Mouse (Mus musculus): ENCODE data around the gene Ddias.
"Not testable (repeated sequence)": the region's sequence is repeated elsewhere in the genome, so short reads cannot be mapped to it uniquely, and the experiment has no call there.

Gene Ddias

GRCm38 (mm10) chr7:92874116-92874675 lies at the start of gene Ddias, which contains the start of gene Prcp:
Gene Ddias, minus strand, starts transcription at chr7:92874247.
Gene Prcp, plus strand, starts transcription at chr7:92874470.
- peak; percentile 94 for DNase-seq (ENCODE audit: low read depth, low spot score)

- DNase-seq (ENCODE audit: low read depth, low spot score): no peak
Measured at GRCm38 (mm10) chr7:92920857-92921172, 46.8 kb upstream of the Ddias start.

GRCm38 (mm10) chr7:92920172-92920856 lies 46.3 kb upstream of the Ddias start:
- DNase-seq (ENCODE audit: low read depth, low spot score): no peak

GRCm38 (mm10) chr7:92904285-92904684 lies 30.2 kb upstream of the Ddias start:
- not testable (repeated sequence) for DNase-seq (ENCODE audit: low read depth, low spot score)

- peak; percentile 61 for DNase-seq (ENCODE audit: low read depth, low spot score)
Measured at GRCm38 (mm10) chr7:92903360-92904038, 29.5 kb upstream of the Ddias start.

GRCm38 (mm10) chr7:92897021-92897420 lies 23.0 kb upstream of the Ddias start:
- no peak for DNase-seq (ENCODE audit: low read depth, low spot score)

GRCm38 (mm10) chr7:92896036-92896435 lies 22.0 kb upstream of the Ddias start:
- DNase-seq (ENCODE audit: low read depth, low spot score): no peak

GRCm38 (mm10) chr7:92893478-92893877 lies 19.4 kb upstream of the Ddias start:
- no peak for DNase-seq (ENCODE audit: low read depth, low spot score)

- DNase-seq (ENCODE audit: low read depth, low spot score): no peak
Measured at GRCm38 (mm10) chr7:92890618-92891230, 16.7 kb upstream of the Ddias start.

- DNase-seq (ENCODE audit: low read depth, low spot score): no peak
Measured at GRCm38 (mm10) chr7:92890211-92890610, 16.2 kb upstream of the Ddias start.

GRCm38 (mm10) chr7:92887230-92887629 lies 13.2 kb upstream of the Ddias start:
- no peak for DNase-seq (ENCODE audit: low read depth, low spot score)

GRCm38 (mm10) chr7:92886801-92887200 lies 12.8 kb upstream of the Ddias start:
- no peak for DNase-seq (ENCODE audit: low read depth, low spot score)

- no peak for DNase-seq (ENCODE audit: low read depth, low spot score)
Measured at GRCm38 (mm10) chr7:92884998-92885660, 11.1 kb upstream of the Ddias start.

- DNase-seq (ENCODE audit: low read depth, low spot score): no peak
Measured at GRCm38 (mm10) chr7:92883850-92884716, 10.0 kb upstream of the Ddias start.

GRCm38 (mm10) chr7:92878575-92879285 lies 4.7 kb upstream of the Ddias start:
- no peak for DNase-seq (ENCODE audit: low read depth, low spot score)

- no peak for DNase-seq (ENCODE audit: low read depth, low spot score)
Measured at GRCm38 (mm10) chr7:92876538-92876937, 2.5 kb upstream of the Ddias start.

GRCm38 (mm10) chr7:92876066-92876465 lies 2.0 kb upstream of the Ddias start:
- DNase-seq (ENCODE audit: low read depth, low spot score): no peak

- DNase-seq (ENCODE audit: low read depth, low spot score): peak; percentile 96
Measured at GRCm38 (mm10) chr7:92874761-92875408, 838 bp upstream of the Ddias start.

GRCm38 (mm10) chr7:92871596-92871995 lies 2.5 kb downstream of the Ddias start:
- DNase-seq (ENCODE audit: low read depth, low spot score): no peak

- no peak for DNase-seq (ENCODE audit: low read depth, low spot score)
Measured at GRCm38 (mm10) chr7:92870161-92870560, 3.9 kb downstream of the Ddias start.

Measured in c-Kit-negative CD71-positive TER-119-positive erythroid progenitor cells, embryonic 14.5 days (primary cell).